Mouse (Mus musculus): ENCODE data around the gene Tmem217.
A peak's percentile ranks its signal among the peaks of the same experiment; 100 is the strongest.
"Not testable (repeated sequence)": the region's sequence is repeated elsewhere in the genome, so short reads cannot be mapped to it uniquely, and the experiment has no call there.

The Tmem217 gene

GRCm38 (mm10) chr17:29502005-29502668 is 50.0 kb downstream of the Tmem217 start:
- no peak for DNase-seq (ENCODE audit: low read depth)

- DNase-seq (ENCODE audit: low read depth) = no peak
Observed at GRCm38 (mm10) chr17:29500802-29501469, 51.2 kb downstream of the Tmem217 start.

GRCm38 (mm10) chr17:29500243-29500740 is 51.9 kb downstream of the Tmem217 start:
- no peak for DNase-seq (ENCODE audit: low read depth)

- no peak for DNase-seq (ENCODE audit: low read depth)
Observed at GRCm38 (mm10) chr17:29499511-29499910, 52.7 kb downstream of the Tmem217 start.

GRCm38 (mm10) chr17:29498952-29499351 is 53.2 kb downstream of the Tmem217 start:
- not testable (repeated sequence) for DNase-seq (ENCODE audit: low read depth)

- no peak for DNase-seq (ENCODE audit: low read depth)
Observed at GRCm38 (mm10) chr17:29498028-29498427, 54.2 kb downstream of the Tmem217 start.

GRCm38 (mm10) chr17:29497481-29497880 is 54.7 kb downstream of the Tmem217 start:
- not testable (repeated sequence) for DNase-seq (ENCODE audit: low read depth)

- DNase-seq (ENCODE audit: low read depth) = no peak
Observed at GRCm38 (mm10) chr17:29497071-29497354, 55.2 kb downstream of the Tmem217 start.

- no peak for DNase-seq (ENCODE audit: low read depth)
Observed at GRCm38 (mm10) chr17:29496211-29497070, 55.7 kb downstream of the Tmem217 start.

GRCm38 (mm10) chr17:29494732-29495076 is 57.5 kb downstream of the Tmem217 start:
- no peak for DNase-seq (ENCODE audit: low read depth)

- DNase-seq (ENCODE audit: low read depth) = no peak
Observed at GRCm38 (mm10) chr17:29494062-29494731, 58.0 kb downstream of the Tmem217 start.

- no peak for DNase-seq (ENCODE audit: low read depth)
Observed at GRCm38 (mm10) chr17:29493461-29493980, 58.7 kb downstream of the Tmem217 start.

- peak; percentile 79 for DNase-seq (ENCODE audit: low read depth)
Observed at GRCm38 (mm10) chr17:29492269-29493191, 59.7 kb downstream of the Tmem217 start.

GRCm38 (mm10) chr17:29491591-29492268 is 60.5 kb downstream of the Tmem217 start:
- no peak for DNase-seq (ENCODE audit: low read depth)

GRCm38 (mm10) chr17:29490713-29491581 is 61.2 kb downstream of the Tmem217 start, which contains the start of gene Pim1:
Gene Pim1 (plus strand): TSS chr17:29490753.
- no peak for DNase-seq (ENCODE audit: low read depth)

- DNase-seq (ENCODE audit: low read depth) = peak; percentile 99
Observed at GRCm38 (mm10) chr17:29489971-29490712, 62.0 kb downstream of the Tmem217 start.

GRCm38 (mm10) chr17:29488978-29489970 is 62.9 kb downstream of the Tmem217 start:
- DNase-seq (ENCODE audit: low read depth) = no peak

Data from c-Kit-positive CD71-negative TER-119-negative erythroid progenitor cells, embryonic 14.5 days (primary cell).